ENCODE assay signal across 8 mouse cellular contexts in the genomic region with DNA sequence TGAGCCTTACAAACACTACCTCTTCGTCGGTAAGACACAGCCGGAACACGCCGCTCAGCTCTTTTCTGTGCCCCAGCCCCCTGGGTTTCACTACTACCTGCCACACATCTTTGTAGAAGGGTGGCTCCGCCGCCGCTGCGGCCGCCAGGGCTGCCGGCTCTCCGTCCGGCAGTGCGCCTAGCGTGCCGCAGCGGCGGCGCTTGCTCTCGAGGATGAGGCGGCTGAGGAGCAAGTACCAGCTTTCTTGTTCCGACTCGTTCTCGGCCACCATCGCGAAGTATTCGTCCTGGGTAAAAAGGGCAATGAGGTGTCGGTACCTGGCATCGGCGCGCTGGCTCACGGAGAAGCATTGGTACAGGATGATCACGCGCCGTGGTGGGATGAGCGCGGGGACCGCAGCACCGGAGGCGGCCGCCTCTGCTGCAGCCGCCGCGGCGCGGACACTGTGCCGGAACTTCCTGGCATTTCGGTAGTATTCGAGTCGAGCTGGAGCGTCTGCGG. TPM values are rescaled to one million over a fixed set of nuclear protein-coding genes. Genes with fewer than 3 reads are reported as not detected.
A peak's percentile ranks its signal among the peaks of the same experiment; 100 is the strongest.
DNase-seq lines count a peak whose midpoint lies in the region; ATAC-seq lines count a peak whose summit lies in the region.

No protein-coding gene starts in this region.

- H3K4me3 ChIP-seq in forebrain, embryonic 13.5 days: peak overlapping the region; percentile 44
- peak overlapping the region; percentile 38 for H3K4me3 ChIP-seq in limb, embryonic 15.5 days

- H3K36me3 ChIP-seq in forebrain, embryonic 13.5 days (ENCODE audit: poor library complexity, severe bottlenecking): no peaks in the 10 kb centered on the region
- H3K36me3 ChIP-seq in limb, embryonic 15.5 days: no peaks in the 10 kb centered on the region

- H3K9me3 ChIP-seq in forebrain, embryonic 13.5 days (replicated peaks): no peaks in the 10 kb centered on the region
- H3K9me3 ChIP-seq in limb, embryonic 15.5 days: no peaks in the 10 kb centered on the region

- DNase-seq in frontal cortex, postnatal 14 days (ENCODE audit: low spot score in 2 of 2): no peak
- peak; percentile 4 for DNase-seq in ES-CJ7 (ENCODE audit: low read depth, low spot score)
- DNase-seq in yolk sac, embryonic 10.5 days (ENCODE audit: low spot score): peak; percentile 2
- DNase-seq in ovary, postnatal 10 days (ENCODE audit: low spot score): no peak
- no peak for DNase-seq in right cerebral cortex, postnatal 14 days

- no peak overlapping the region for H3K27ac ChIP-seq in forebrain, embryonic 13.5 days
- H3K27ac ChIP-seq in limb, embryonic 15.5 days: no peak overlapping the region

- peaks cover 69% of the 10 kb centered on the region for H3K27me3 ChIP-seq in forebrain, embryonic 13.5 days
- H3K27me3 ChIP-seq in limb, embryonic 15.5 days: peaks cover 76% of the 10 kb centered on the region

- peaks cover 12% of the 10 kb centered on the region for H3K4me1 ChIP-seq in forebrain, embryonic 13.5 days
- peaks cover 13% of the 10 kb centered on the region for H3K4me1 ChIP-seq in limb, embryonic 15.5 days

- ATAC-seq in frontal cortex, adult (ENCODE audit: low TSS enrichment): peak; percentile 62
- peak; percentile 9; the same call in 1 of the 2 replicates for ATAC-seq in forebrain, embryonic 13.5 days
- no peak for ATAC-seq in limb, embryonic 15.5 days (ENCODE audit: insufficient number of reproducible peaks, low FRiP score, low TSS enrichment, low read depth)

- peak overlapping the region; percentile 66 for H3K4me2 ChIP-seq in forebrain, embryonic 13.5 days
- peak overlapping the region; percentile 69 for H3K4me2 ChIP-seq in limb, embryonic 15.5 days

- no peak overlapping the region; the same call in 1 of the 2 replicates for H3K9ac ChIP-seq in forebrain, embryonic 13.5 days
- no peak overlapping the region for H3K9ac ChIP-seq in limb, embryonic 15.5 days

- WGBS in forebrain, embryonic 13.5 days: 26% methylated on average over 52 of the region's 52 CpGs
- 26% methylated on average over 52 of the region's 52 CpGs for WGBS in limb, embryonic 15.5 days

RNA-seq across cellular contexts. Expression of a gene that starts 0.6 kb away (rescaled TPM):
- 0.70 and 1.9 TPM in 2 replicates for polyA plus RNA-seq in forebrain, embryonic 13.5 days (2015; fragmentation: Nextera tagmentation; extraction: Ambion mirVana)
- 0.04 and 0.07 TPM in 2 replicates for polyA plus RNA-seq in limb, embryonic 15.5 days (2015; fragmentation: Nextera tagmentation; extraction: Ambion mirVana)

Comparison
In these comparisons a context has a peak if more than half of its experiments do, and no peak if none do; other contexts are left out.
1. DNase-seq: peak in ES-CJ7 (single experiment) and yolk sac, embryonic 10.5 days (single experiment); none in frontal cortex, postnatal 14 days (0 of 2), ovary, postnatal 10 days (single experiment) and right cerebral cortex, postnatal 14 days (single experiment).